In the genomic region with DNA sequence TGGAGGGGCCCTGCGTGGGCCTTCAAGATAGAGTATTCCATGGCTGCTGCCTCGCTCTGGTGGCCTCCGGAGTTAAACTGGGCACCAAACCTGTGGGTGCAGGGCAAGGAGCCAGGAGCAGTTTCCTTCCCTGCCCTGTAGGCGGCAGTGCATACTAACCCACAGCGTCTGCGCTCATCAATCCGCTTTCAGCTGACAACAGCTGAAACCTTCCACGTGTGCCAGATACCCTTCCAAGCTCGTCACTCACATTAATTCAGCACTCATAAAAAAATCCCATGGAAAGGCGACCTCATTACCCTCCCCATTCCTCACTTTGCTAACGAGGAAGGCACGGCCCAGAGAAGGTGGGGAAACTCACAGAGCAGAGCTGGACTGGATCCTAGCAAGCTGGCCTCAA, we compare ENCODE assay signal across 8 mouse cellular contexts. TPM values are rescaled to one million over a fixed set of nuclear protein-coding genes. Genes with fewer than 3 reads are reported as not detected.
DNase-seq lines count a peak whose midpoint lies in the region; ATAC-seq and TF ChIP-seq lines count a peak whose summit lies in the region.

No protein-coding gene starts in this region.

- peaks cover 18% of the 10 kb centered on the region; the same call in 1 of the 2 replicates for H3K27me3 ChIP-seq in liver, embryonic 12.5 days (replicated peaks)
- H3K27me3 ChIP-seq in forebrain, embryonic 13.5 days: no peaks in the 10 kb centered on the region
- H3K27me3 ChIP-seq in hindbrain, embryonic 16.5 days (replicated peaks; ENCODE audit: control insufficient read depth, insufficient read depth, low read length): no peaks in the 10 kb centered on the region

- H3K9me3 ChIP-seq in liver, embryonic 12.5 days (replicated peaks): no peaks in the 10 kb centered on the region
- H3K9me3 ChIP-seq in forebrain, embryonic 13.5 days (replicated peaks): no peaks in the 10 kb centered on the region
- no peaks in the 10 kb centered on the region for H3K9me3 ChIP-seq in hindbrain, embryonic 16.5 days (ENCODE audit: control insufficient read depth, low read length)

- no peak for TF ChIP-seq POLR2A in brain, embryonic 14.5 days (IDR thresholded peaks at IDR 0.05; ENCODE audit: borderline replicate concordance, extremely low read depth, insufficient read depth, insufficient read length, poor library complexity, severe bottlenecking)

- no peaks in the 10 kb centered on the region for H3K36me3 ChIP-seq in liver, embryonic 12.5 days
- no peaks in the 10 kb centered on the region for H3K36me3 ChIP-seq in forebrain, embryonic 13.5 days (ENCODE audit: poor library complexity, severe bottlenecking)
- no peaks in the 10 kb centered on the region for H3K36me3 ChIP-seq in hindbrain, embryonic 16.5 days (ENCODE audit: control insufficient read depth, insufficient read depth, low read length)

- H3K4me3 ChIP-seq in liver, embryonic 12.5 days: no peak overlapping the region
- H3K4me3 ChIP-seq in forebrain, embryonic 13.5 days: no peak overlapping the region
- H3K4me3 ChIP-seq in hindbrain, embryonic 16.5 days (ENCODE audit: low read length): no peak overlapping the region

- no peak overlapping the region for H3K9ac ChIP-seq in liver, embryonic 12.5 days
- H3K9ac ChIP-seq in forebrain, embryonic 13.5 days: no peak overlapping the region
- no peak overlapping the region for H3K9ac ChIP-seq in hindbrain, embryonic 16.5 days (ENCODE audit: low read depth, low read length)

- 8% methylated on average over 12 of the region's 12 CpGs for WGBS in liver, embryonic 12.5 days (ENCODE audit: insufficient replicate concordance)
- WGBS in forebrain, embryonic 13.5 days: 11% methylated on average over 12 of the region's 12 CpGs
- 9% methylated on average over 12 of the region's 12 CpGs for WGBS in hindbrain, embryonic 16.5 days

- TF ChIP-seq CTCF in brain, embryonic 14.5 days (IDR thresholded peaks at IDR 0.05; ENCODE audit: borderline replicate concordance, extremely low read depth, insufficient read depth, insufficient read length): peak; percentile 94

- no peak for ATAC-seq in liver, embryonic 12.5 days
- ATAC-seq in forebrain, embryonic 13.5 days: peak; percentile 33; the same call in 1 of the 2 replicates
- ATAC-seq in hindbrain, embryonic 16.5 days: 0 out of 2 replicates have a peak, but pooled peaks have one; percentile 9

- H3K27ac ChIP-seq in liver, embryonic 12.5 days: no peak overlapping the region
- no peak overlapping the region for H3K27ac ChIP-seq in forebrain, embryonic 13.5 days
- no peak overlapping the region for H3K27ac ChIP-seq in hindbrain, embryonic 16.5 days (ENCODE audit: low read depth, low read length)

- no peak overlapping the region for H3K4me2 ChIP-seq in liver, embryonic 12.5 days
- H3K4me2 ChIP-seq in forebrain, embryonic 13.5 days: no peak overlapping the region
- H3K4me2 ChIP-seq in hindbrain, embryonic 16.5 days (ENCODE audit: low read length): no peak overlapping the region; the same call in 1 of the 2 replicates

- DNase-seq in liver: peak; percentile 63
- peak; percentile 87 for DNase-seq in brain, embryonic 14.5 days (ENCODE audit: low read depth)
- DNase-seq in layer of hippocampus, postnatal 36 days: peak; percentile 73 to 74
- DNase-seq in mesoderm, embryonic 11.5 days (ENCODE audit: low read depth, low spot score): peak; percentile 74
- DNase-seq in spleen, postnatal 10 days (ENCODE audit: low spot score in 2 of 2): peak; percentile 44 to 70

- H3K4me1 ChIP-seq in liver, embryonic 12.5 days: peaks cover 9% of the 10 kb centered on the region; the same call in 1 of the 2 replicates
- H3K4me1 ChIP-seq in forebrain, embryonic 13.5 days: peaks cover 5% of the 10 kb centered on the region; the same call in 1 of the 2 replicates
- H3K4me1 ChIP-seq in hindbrain, embryonic 16.5 days (ENCODE audit: control insufficient read depth, insufficient read depth, low read depth, low read length): no peaks in the 10 kb centered on the region; the same call in 1 of the 2 replicates

RNA-seq across cellular contexts. Expression of a gene that starts 21.2 kb away (rescaled TPM):
- 0.31 and 0.39 TPM in 2 replicates for polyA plus RNA-seq in liver, embryonic 12.5 days (2016; fragmentation: Nextera tagmentation; extraction: Ambion mirVana)
- polyA plus RNA-seq in brain, embryonic 14.5 days (2012; rRNA removed): 3.5 and 3.7 TPM in 2 replicates
- 2.3 and 2.7 TPM in 2 replicates for polyA plus RNA-seq in forebrain, embryonic 13.5 days (2015; fragmentation: Nextera tagmentation; extraction: Ambion mirVana)
- polyA plus RNA-seq in hindbrain, embryonic 16.5 days (2015; fragmentation: Nextera tagmentation; extraction: Ambion mirVana): 1.9 and 2.1 TPM in 2 replicates
- 1 to 10 TPM; 3.6 to 3.7 TPM for total RNA-seq in layer of hippocampus, postnatal 36 days (2021)

RNA-seq across cellular contexts. Expression of a gene that starts 50.0 kb away (rescaled TPM):
- not detected in 2 replicates for polyA plus RNA-seq in liver, embryonic 12.5 days (2016; fragmentation: Nextera tagmentation; extraction: Ambion mirVana)
- polyA plus RNA-seq in brain, embryonic 14.5 days (2012; rRNA removed): not detected in 2 replicates
- not detected in 2 replicates for polyA plus RNA-seq in forebrain, embryonic 13.5 days (2015; fragmentation: Nextera tagmentation; extraction: Ambion mirVana)
- not detected in 2 replicates for polyA plus RNA-seq in hindbrain, embryonic 16.5 days (2015; fragmentation: Nextera tagmentation; extraction: Ambion mirVana)
- total RNA-seq in layer of hippocampus, postnatal 36 days (2021): not detected
